Mouse (Mus musculus) lung, postnatal 36 days (tissue): Measurements from ENCODE around the gene Vopp1.

ENCODE experiments used
- DNase-seq: peaks from one replicate; pipeline ENCODE4 v3.0.0; 2022; ENCODE audit warnings: mixed read lengths

Vopp1 gene

GRCm38 (mm10) chr6:57701686-57702085 lies 123.3 kb downstream of the Vopp1 start:
- no peak for DNase-seq

GRCm38 (mm10) chr6:57693116-57693515 lies 131.8 kb downstream of the Vopp1 start:
- DNase-seq = no peak

GRCm38 (mm10) chr6:57691467-57692261 lies 133.3 kb downstream of the Vopp1 start, which contains the start of gene Pyurf:
Pyurf (minus strand) TSS chr6:57692078.
- DNase-seq = peak; percentile 94

- DNase-seq = no peak
Observed at GRCm38 (mm10) chr6:57684156-57684555, 140.8 kb downstream of the Vopp1 start.
